Mouse (Mus musculus) heart, embryonic 15.5 days (tissue): Measurements from ENCODE around the gene Gm6096. TPM values are rescaled to one million over a fixed set of nuclear protein-coding genes. Genes with fewer than 3 reads are reported as not detected.

ENCODE experiments used
- ATAC-seq: fragments of 200-750 bp; cut with Nextera tagmentation; replicated peaks from 2 replicates; pipeline ENCODE4 v1.8.0; 2017; ENCODE audit warnings: low read depth, moderate TSS enrichment; ENCODE audit not compliant: insufficient number of reproducible peaks, insufficient read depth, low FRiP score
- H3K27ac ChIP-seq: fragments of 300-500 bp; sonication (generic); 2 replicates; pipeline ENCODE4 v1.5.1; 2015; ENCODE audit warnings: mild to moderate bottlenecking, inconsistent platforms
- H3K27me3 ChIP-seq: fragments of 300-500 bp; sonication (generic); 2 replicates; pipeline ENCODE4 v1.6.1; 2015; ENCODE audit warnings: inconsistent platforms
- H3K36me3 ChIP-seq: fragments of 300-500 bp; sonication (generic); 2 replicates; pipeline ENCODE4 v1.6.1; 2015; ENCODE audit warnings: mild to moderate bottlenecking, inconsistent platforms
- H3K4me1 ChIP-seq: fragments of 300-500 bp; sonication (generic); replicated peaks from 2 replicates; pipeline ENCODE4 v1.6.1; 2015; ENCODE audit warnings: inconsistent platforms
- H3K4me2 ChIP-seq: fragments of 300-500 bp; sonication (generic); 2 replicates; pipeline ENCODE4 v1.6.1; 2015; ENCODE audit warnings: inconsistent platforms, mild to moderate bottlenecking, moderate library complexity
- H3K4me3 ChIP-seq: fragments of 300-500 bp; sonication (generic); 2 replicates; pipeline ENCODE4 v1.5.1; 2015; ENCODE audit warnings: mild to moderate bottlenecking, inconsistent platforms
- H3K9ac ChIP-seq: fragments of 300-500 bp; sonication (generic); 2 replicates; pipeline ENCODE4 v1.6.1; 2015; ENCODE audit warnings: mild to moderate bottlenecking, inconsistent platforms
- H3K9me3 ChIP-seq: fragments of 300-500 bp; sonication (generic); replicated peaks from 2 replicates; pipeline ENCODE4 v1.6.1; 2016; ENCODE audit warnings: inconsistent platforms
- WGBS: fragments of 180-500 bp; shearing (Covaris S2); methylation state at CpG from one replicate; pipeline ENCODE4 v1.1.7; 2015; ENCODE audit warnings: mixed read lengths; 5-methylcytosine and 5-hydroxymethylcytosine counted together
- polyA plus RNA-seq: library from polyadenylated mRNA; unstranded; fragments of >200 nt; fragmentation: Nextera tagmentation; extraction: Ambion mirVana; gene quantifications from 2 replicates; pipeline ENCODE4 v1.2.1, GENCODE M21; 2015

Gene Gm6096
- polyA plus RNA-seq, 1 experiment from 2014 or later = 0.31 TPM

GRCm38 (mm10) chr7:34238086-34238485 lies 12.8 kb upstream of the Gm6096 start:
- H3K4me3 ChIP-seq = no peak overlapping the region
- WGBS = 93% methylated on average over 5 of the region's 5 CpGs

DNA sequence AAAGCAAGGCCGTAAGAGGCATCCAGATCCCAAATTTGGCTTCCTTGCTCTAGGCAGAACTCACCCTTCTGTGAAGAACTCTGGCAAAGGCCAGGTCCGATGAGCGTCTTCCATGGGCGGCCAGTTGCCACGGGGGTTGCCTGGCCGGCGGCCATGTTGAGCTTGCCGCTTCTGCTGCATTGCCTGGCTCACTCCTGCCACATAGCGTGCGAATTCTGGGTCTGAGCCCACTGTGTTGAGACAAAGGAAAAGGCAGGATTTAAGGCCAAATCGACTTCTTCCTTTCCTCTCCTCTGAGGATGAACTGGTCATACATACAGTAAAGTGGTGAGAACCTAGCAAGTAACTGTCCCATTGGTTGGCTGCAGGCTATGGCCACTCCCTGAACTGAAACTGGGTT lies 8.7 kb upstream of the Gm6096 start:
- H3K27me3 ChIP-seq = no peaks in the 10 kb centered on the region
- peaks cover 83% of the 10 kb centered on the region for H3K36me3 ChIP-seq
- 94% methylated on average over 11 of the region's 11 CpGs for WGBS
- no peak overlapping the region for H3K4me3 ChIP-seq
- H3K27ac ChIP-seq = no peak overlapping the region
- H3K9me3 ChIP-seq = no peaks in the 10 kb centered on the region
- no peak overlapping the region for H3K9ac ChIP-seq
- ATAC-seq = no peak
- no peaks in the 10 kb centered on the region for H3K4me1 ChIP-seq
- H3K4me2 ChIP-seq = no peak overlapping the region

More at GRCm38 (mm10) chr7:34238086-34238485, 12.8 kb upstream of the Gm6096 start:
- Histone ChIP-seq H3K4me1 (peaks cover 15% of the 10 kb centered on the region), H3K27me3 (no peaks in the 10 kb centered on the region), H3K9me3 (no peaks in the 10 kb centered on the region), H3K9ac (no peak overlapping the region), H3K36me3 (peaks cover 60% of the 10 kb centered on the region), H3K4me2 (no peak overlapping the region), H3K27ac (no peak overlapping the region)
- ATAC-seq = no peak

DNA sequence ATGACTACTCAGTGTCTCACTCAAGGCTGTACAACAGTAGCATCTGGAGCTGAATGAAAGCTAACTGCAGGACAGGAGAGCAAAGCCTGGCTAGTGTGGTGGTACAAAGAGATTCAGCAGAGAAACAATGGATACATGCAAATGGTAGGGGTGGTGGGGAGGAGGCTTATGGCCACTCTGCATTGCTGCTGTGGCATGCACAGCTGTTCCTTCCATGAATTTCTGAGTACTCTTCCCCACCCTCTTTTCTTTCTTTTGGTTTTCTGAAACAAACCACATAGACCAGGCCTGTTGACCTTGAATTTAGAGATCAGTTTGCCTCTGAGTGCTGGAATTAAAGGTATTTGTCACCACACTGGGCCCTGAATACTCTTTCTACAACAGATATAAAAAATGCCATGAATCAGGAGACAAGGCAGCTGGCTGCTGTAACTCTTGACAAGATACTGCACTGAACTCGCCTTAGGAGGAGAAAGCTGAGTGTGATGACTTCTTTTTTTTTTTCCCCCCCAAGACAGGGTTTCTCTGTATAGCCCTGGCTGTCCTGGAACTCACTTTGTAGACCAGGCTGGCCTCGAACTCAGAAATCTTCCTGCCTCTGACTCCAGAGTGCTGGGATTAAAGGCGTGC lies 3.9 kb upstream of the Gm6096 start:
- peaks cover 64% of the 10 kb centered on the region for H3K36me3 ChIP-seq
- WGBS = 79% methylated on average over 3 of the region's 3 CpGs
- no peaks in the 10 kb centered on the region for H3K4me1 ChIP-seq

GRCm38 (mm10) chr7:34252030-34252429 lies 1.2 kb downstream of the Gm6096 start:
- Histone ChIP-seq H3K4me2 (no peak overlapping the region), H3K4me3 (no peak overlapping the region), H3K9ac (no peak overlapping the region), H3K36me3 (peaks cover 54% of the 10 kb centered on the region), H3K27me3 (no peaks in the 10 kb centered on the region), H3K9me3 (no peaks in the 10 kb centered on the region), H3K4me1 (no peaks in the 10 kb centered on the region), H3K27ac (no peak overlapping the region)
- WGBS = 71% methylated on average over 2 of the region's 2 CpGs
- no peak for ATAC-seq

More for the DNA sequence above, 3.9 kb upstream of the Gm6096 start:
- Histone ChIP-seq H3K4me3 (no peak overlapping the region), H3K27ac (no peak overlapping the region), H3K4me2 (no peak overlapping the region), H3K9ac (no peak overlapping the region), H3K27me3 (no peaks in the 10 kb centered on the region), H3K9me3 (no peaks in the 10 kb centered on the region)
- no peak for ATAC-seq

DNA sequence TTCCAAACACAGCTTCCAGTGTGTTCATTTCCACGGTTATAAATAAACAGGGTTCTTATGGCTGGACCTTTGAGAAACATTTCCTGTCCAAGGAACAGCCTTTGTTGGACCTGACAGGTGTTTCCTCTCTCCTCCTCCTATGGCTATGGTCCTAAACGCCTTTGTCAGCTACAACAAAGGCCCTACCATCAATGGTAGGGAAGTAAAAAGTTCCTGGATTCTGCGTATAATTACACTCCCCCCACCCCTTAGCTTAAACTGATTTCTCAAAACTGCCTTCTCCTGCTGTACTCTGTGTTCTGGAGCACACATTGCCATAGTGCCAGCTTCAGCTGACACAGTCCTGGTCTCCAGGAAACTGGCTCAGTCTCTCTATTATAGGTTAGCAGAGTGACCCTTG lies 4.3 kb downstream of the Gm6096 start:
- Histone ChIP-seq H3K9ac (no peak overlapping the region), H3K36me3 (peaks cover 68% of the 10 kb centered on the region), H3K4me3 (no peak overlapping the region), H3K4me1 (no peaks in the 10 kb centered on the region), H3K27ac (peak overlapping the region; percentile 35), H3K27me3 (no peaks in the 10 kb centered on the region), H3K9me3 (no peaks in the 10 kb centered on the region), H3K4me2 (no peak overlapping the region)
- 64% methylated on average over 3 of the region's 3 CpGs for WGBS
- no peak for ATAC-seq

DNA sequence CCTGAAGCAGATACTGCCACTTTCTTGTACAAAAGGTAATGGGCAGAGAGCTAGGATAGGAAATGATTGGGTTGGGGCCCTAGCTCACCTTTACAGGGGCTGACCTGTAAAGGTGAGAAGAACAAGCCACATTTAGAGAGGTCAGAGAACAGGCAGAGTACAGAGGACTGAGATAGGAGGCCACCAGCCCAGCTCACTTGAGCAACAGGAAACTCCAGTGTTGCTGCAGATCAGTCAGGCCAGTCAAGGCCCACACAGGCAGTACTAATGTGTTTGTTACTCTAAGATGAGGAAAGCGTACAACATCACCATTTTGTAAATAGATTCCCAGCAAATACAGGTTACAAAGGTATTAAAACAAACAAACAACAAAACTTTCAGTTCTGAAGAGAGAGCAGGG lies 5.1 kb downstream of the Gm6096 start:
- H3K4me1 ChIP-seq = no peaks in the 10 kb centered on the region
- no peak overlapping the region for H3K4me2 ChIP-seq
- peak overlapping the region; percentile 55 for H3K27ac ChIP-seq
- no peak overlapping the region for H3K9ac ChIP-seq
- no peak for ATAC-seq
- no peaks in the 10 kb centered on the region for H3K27me3 ChIP-seq
- WGBS = 78% methylated on average over 1 of the region's 1 CpGs
- peaks cover 68% of the 10 kb centered on the region for H3K36me3 ChIP-seq
- H3K9me3 ChIP-seq = no peaks in the 10 kb centered on the region
- no peak overlapping the region for H3K4me3 ChIP-seq

- Histone ChIP-seq H3K36me3 (peaks cover 78% of the 10 kb centered on the region), H3K27ac (peak overlapping the region; percentile 27; the same call in 1 of the 2 replicates)
- no peak for ATAC-seq
These were observed 6.4 kb downstream of the Gm6096 start for GRCm38 (mm10) chr7:34257279-34257678.

GRCm38 (mm10) chr7:34258407-34258806 lies 7.6 kb downstream of the Gm6096 start:
- Histone ChIP-seq H3K9me3 (no peaks in the 10 kb centered on the region), H3K4me3 (no peak overlapping the region), H3K4me2 (no peak overlapping the region), H3K27me3 (no peaks in the 10 kb centered on the region), H3K27ac (no peak overlapping the region), H3K4me1 (no peaks in the 10 kb centered on the region), H3K36me3 (peaks cover 81% of the 10 kb centered on the region), H3K9ac (no peak overlapping the region)
- no peak for ATAC-seq
- WGBS = 80% methylated on average over 1 of the region's 1 CpGs

More at GRCm38 (mm10) chr7:34257279-34257678, 6.4 kb downstream of the Gm6096 start:
- no peaks in the 10 kb centered on the region for H3K27me3 ChIP-seq
- no peak overlapping the region for H3K9ac ChIP-seq
- WGBS = 70% methylated on average over 9 of the region's 9 CpGs
- no peak overlapping the region for H3K4me3 ChIP-seq
- H3K9me3 ChIP-seq = no peaks in the 10 kb centered on the region
- H3K4me2 ChIP-seq = no peak overlapping the region
- no peaks in the 10 kb centered on the region for H3K4me1 ChIP-seq

DNA sequence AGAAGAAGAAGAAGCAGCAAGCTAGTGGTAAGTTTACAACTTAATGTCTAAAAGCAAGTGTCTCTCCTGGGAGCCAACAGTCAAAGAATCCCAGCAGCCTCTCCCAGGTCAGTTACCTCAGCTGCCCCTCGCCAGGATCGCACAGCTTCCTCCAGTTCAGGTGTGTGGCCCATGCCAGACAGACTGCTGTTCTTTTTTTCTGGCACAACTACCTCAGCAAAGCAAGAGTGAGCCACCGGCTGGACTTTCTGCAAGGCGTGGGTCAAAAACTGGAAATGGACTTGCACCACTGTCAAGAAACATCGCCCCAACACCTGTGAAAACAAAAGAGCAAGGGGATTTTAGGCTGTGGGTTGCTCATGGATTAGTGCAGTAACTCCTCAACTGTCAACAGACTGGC lies 12.6 kb downstream of the Gm6096 start:
- WGBS = 93% methylated on average over 5 of the region's 5 CpGs
- Histone ChIP-seq H3K9me3 (no peaks in the 10 kb centered on the region), H3K36me3 (peaks cover 40% of the 10 kb centered on the region), H3K9ac (no peak overlapping the region), H3K4me3 (no peak overlapping the region), H3K27ac (no peak overlapping the region), H3K4me2 (no peak overlapping the region), H3K4me1 (peaks cover 23% of the 10 kb centered on the region), H3K27me3 (no peaks in the 10 kb centered on the region)
- no peak for ATAC-seq

DNA sequence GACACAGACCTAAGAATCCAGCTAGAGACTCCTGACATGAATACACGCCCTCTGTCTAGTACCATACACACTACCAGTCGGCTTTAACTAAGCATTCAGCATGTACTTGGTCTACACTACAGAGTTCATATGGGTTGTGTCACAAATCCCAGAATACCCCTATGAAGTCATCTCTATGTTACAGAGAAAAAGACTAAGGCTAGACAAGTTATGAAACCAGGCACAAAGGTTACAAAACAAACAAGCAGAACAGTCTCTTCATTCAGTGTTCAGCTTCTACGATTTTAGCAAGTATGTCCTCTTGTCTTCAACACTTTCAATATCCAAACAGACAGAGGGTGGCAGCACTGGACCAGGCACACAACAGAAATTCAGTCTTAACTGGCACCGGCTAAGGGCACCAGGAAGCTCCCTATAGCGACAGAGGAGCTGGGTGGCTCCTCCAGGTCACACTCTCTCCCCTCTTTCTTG lies 15.1 kb downstream of the Gm6096 start:
- no peak overlapping the region for H3K9ac ChIP-seq
- no peak overlapping the region for H3K4me2 ChIP-seq
- peaks cover 40% of the 10 kb centered on the region for H3K4me1 ChIP-seq
- H3K4me3 ChIP-seq = no peak overlapping the region
- H3K9me3 ChIP-seq = no peaks in the 10 kb centered on the region
- H3K36me3 ChIP-seq = peaks cover 20% of the 10 kb centered on the region; the same call in 1 of the 2 replicates
- 26% methylated on average over 5 of the region's 5 CpGs for WGBS
- H3K27ac ChIP-seq = peak overlapping the region; percentile 58
- no peaks in the 10 kb centered on the region for H3K27me3 ChIP-seq
- peak; percentile 47; the same call in 1 of the 2 replicates for ATAC-seq

- no peak overlapping the region for H3K9ac ChIP-seq
- H3K4me2 ChIP-seq = no peak overlapping the region
- H3K4me1 ChIP-seq = peaks cover 42% of the 10 kb centered on the region
These were observed 15.6 kb downstream of the Gm6096 start for GRCm38 (mm10) chr7:34266421-34266820.

GRCm38 (mm10) chr7:34268463-34268862 lies 17.6 kb downstream of the Gm6096 start:
- H3K9ac ChIP-seq = no peak overlapping the region
- H3K9me3 ChIP-seq = no peaks in the 10 kb centered on the region
- H3K4me3 ChIP-seq = no peak overlapping the region
- H3K27me3 ChIP-seq = no peaks in the 10 kb centered on the region
- no peaks in the 10 kb centered on the region; the same call in 1 of the 2 replicates for H3K36me3 ChIP-seq
- no peak for ATAC-seq
- H3K4me2 ChIP-seq = no peak overlapping the region
- WGBS = 29% methylated on average over 1 of the region's 1 CpGs
- peaks cover 45% of the 10 kb centered on the region for H3K4me1 ChIP-seq
- H3K27ac ChIP-seq = peak overlapping the region; percentile 10

More at GRCm38 (mm10) chr7:34266421-34266820, 15.6 kb downstream of the Gm6096 start:
- no peak for ATAC-seq
- H3K4me3 ChIP-seq = no peak overlapping the region
- peak overlapping the region; percentile 58 for H3K27ac ChIP-seq
- H3K9me3 ChIP-seq = no peaks in the 10 kb centered on the region
- no peaks in the 10 kb centered on the region for H3K27me3 ChIP-seq
- H3K36me3 ChIP-seq = peaks cover 17% of the 10 kb centered on the region; the same call in 1 of the 2 replicates
